Mouse (Mus musculus): Measurements from ENCODE around the gene Plac8. TPM values are rescaled to one million over a fixed set of nuclear protein-coding genes. Genes with fewer than 3 reads are reported as not detected.

Plac8 gene
- total and polyA plus RNA-seq, 3 experiments, result 4.9 to 10.6 TPM; not detected in 1

DNA sequence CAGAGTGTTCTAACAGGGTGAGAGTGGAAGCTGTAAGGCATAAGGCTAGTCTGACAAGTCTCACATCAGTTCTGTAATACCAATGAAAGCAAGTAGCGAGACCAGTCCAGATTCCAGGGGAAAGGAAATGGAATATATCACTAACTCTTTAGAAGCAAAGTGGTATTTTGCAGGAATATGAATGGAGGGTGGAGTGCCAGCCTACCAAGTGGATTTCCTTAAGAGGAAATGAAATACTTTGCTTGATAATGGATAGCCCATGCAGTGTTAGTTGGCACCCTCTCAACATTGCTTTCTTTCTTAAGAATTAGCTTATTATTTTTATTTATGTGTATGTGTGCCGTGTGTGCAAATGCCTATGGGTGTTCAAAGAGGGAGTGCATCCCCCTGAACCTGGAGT lies 51.8 kb downstream of the Plac8 start:
- H3K4me1 ChIP-seq (ENCODE audit: control insufficient read depth in 1 of 2, insufficient read depth in 2 of 2, low read length in 2 of 2), result peaks cover 6 to 15% of the 10 kb centered on the region in 2 experiments
- H3K79me2 ChIP-seq (ENCODE audit: control insufficient read depth, insufficient read depth, low read length, poor library complexity), result peaks cover 54% of the 10 kb centered on the region
- H3K36me3 ChIP-seq (ENCODE audit: control insufficient read depth in 1 of 2, insufficient read depth in 2 of 2, low read length in 2 of 2), result peaks cover 4 to 22% of the 10 kb centered on the region in 2 experiments
- H3K9me3 ChIP-seq (replicated peaks; ENCODE audit: insufficient read depth, low read length), result no peaks in the 10 kb centered on the region
- H3K27ac ChIP-seq (ENCODE audit: control insufficient read depth, low read depth, low read length), result no peak overlapping the region
- H3K9ac ChIP-seq (ENCODE audit: control insufficient read depth, low read depth, low read length, poor library complexity, severe bottlenecking), result peak overlapping the region; percentile 23
- DNase-seq (ENCODE audit: low read depth, low spot score), result peak; percentile 27
- no peak for TF ChIP-seq POLR2A (IDR thresholded peaks at IDR 0.05; ENCODE audit: control insufficient read depth in 1 of 2, insufficient read depth in 1 of 2, low read depth in 1 of 2, low read length in 2 of 2, poor library complexity in 1 of 2)
- no peak for TF ChIP-seq RAD21 (IDR thresholded peaks at IDR 0.05; ENCODE audit: low read depth, low read length)
- peak; percentile 86 for TF ChIP-seq MXI1 (IDR thresholded peaks at IDR 0.05; ENCODE audit: low read depth, low read length)
- TF ChIP-seq MYC (IDR thresholded peaks at IDR 0.05; ENCODE audit: low read depth, low read length), result peak; percentile 73; the same call in 1 of the 2 replicates
- no peak for TF ChIP-seq SMC3 (IDR thresholded peaks at IDR 0.05; ENCODE audit: low read depth, low read length)
- peak; percentile 59 for TF ChIP-seq MAX (IDR thresholded peaks at IDR 0.05; ENCODE audit: low read length)
- TF ChIP-seq SIN3A (IDR thresholded peaks at IDR 0.05; ENCODE audit: low read length), result peak; percentile 32; the same call in 1 of the 2 replicates
- no peak for TF ChIP-seq ZMIZ1 (IDR thresholded peaks at IDR 0.05; ENCODE audit: low read depth, low read length)
- H3K4me3 ChIP-seq (ENCODE audit: control insufficient read depth in 1 of 2, insufficient read depth in 1 of 2, low read depth in 2 of 2, low read length in 2 of 2), result peak overlapping the region in 1 of 2 experiments; percentile 82; a peak in 2 of 4 replicates
- H3K27me3 ChIP-seq (ENCODE audit: control insufficient read depth in 1 of 2, insufficient read depth in 2 of 2, low read length in 2 of 2), result no peaks in the 10 kb centered on the region

DNA sequence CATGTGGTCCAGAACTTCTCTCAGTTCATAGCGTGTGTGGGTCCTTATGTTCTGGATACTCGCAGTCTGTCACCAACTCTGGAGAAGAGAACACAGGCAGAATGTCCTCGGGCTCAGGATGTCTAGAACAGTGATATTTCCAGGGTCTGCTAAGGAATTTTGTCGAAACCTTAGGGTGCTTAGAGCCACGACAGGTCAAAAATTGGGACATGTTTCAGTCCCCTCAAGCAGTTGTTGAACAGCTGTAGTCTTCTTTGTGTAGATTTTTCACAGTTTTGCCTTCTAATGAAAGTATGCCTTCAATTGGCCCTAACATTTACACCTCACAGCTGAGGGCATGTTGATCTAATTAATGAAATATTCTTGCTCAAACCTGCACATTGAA lies 53.0 kb downstream of the Plac8 start:
- no peaks in the 10 kb centered on the region for H3K9me3 ChIP-seq (replicated peaks; ENCODE audit: insufficient read depth, low read length)
- H3K36me3 ChIP-seq (ENCODE audit: control insufficient read depth in 1 of 2, insufficient read depth in 2 of 2, low read length in 2 of 2), result peaks cover 0 to 22% of the 10 kb centered on the region in 2 experiments; a peak in 3 of 4 replicates
- H3K27ac ChIP-seq (ENCODE audit: control insufficient read depth, low read depth, low read length), result peak overlapping the region; percentile 79
- H3K9ac ChIP-seq (ENCODE audit: control insufficient read depth, low read depth, low read length, poor library complexity, severe bottlenecking), result peak overlapping the region; percentile 89
- H3K4me3 ChIP-seq (ENCODE audit: control insufficient read depth in 1 of 2, insufficient read depth in 1 of 2, low read depth in 2 of 2, low read length in 2 of 2), result peak overlapping the region; percentile 81 to 82
- peaks cover 6 to 15% of the 10 kb centered on the region in 2 experiments for H3K4me1 ChIP-seq (ENCODE audit: control insufficient read depth in 1 of 2, insufficient read depth in 2 of 2, low read length in 2 of 2)
- TF ChIP-seq HCFC1 (IDR thresholded peaks at IDR 0.05; ENCODE audit: low read depth, low read length) (no peak), SMC3 (IDR thresholded peaks at IDR 0.05; ENCODE audit: low read depth, low read length) (no peak), MAX (IDR thresholded peaks at IDR 0.05; ENCODE audit: low read length) (no peak), POLR2AphosphoS2 (IDR thresholded peaks at IDR 0.05; ENCODE audit: low read length) (no peak), SIN3A (IDR thresholded peaks at IDR 0.05; ENCODE audit: low read length) (no peak), ETS1 (IDR thresholded peaks at IDR 0.05; ENCODE audit: low read depth, low read length) (no peak), RCOR1 (IDR thresholded peaks at IDR 0.05; ENCODE audit: low read depth, low read length) (no peak), USF2 (IDR thresholded peaks at IDR 0.05; ENCODE audit: borderline replicate concordance in 1 of 2, insufficient read depth in 1 of 2, low read depth in 1 of 2, low read length in 2 of 2) (no peak), CHD1 (IDR thresholded peaks at IDR 0.05; ENCODE audit: low read depth, low read length) (no peak), ZNF384 (IDR thresholded peaks at IDR 0.05; ENCODE audit: low read depth, low read length) (no peak), UBTF (IDR thresholded peaks at IDR 0.05; ENCODE audit: borderline replicate concordance, insufficient read depth, low read depth, low read length) (no peak; the same call in 1 of the 2 replicates), POLR2AphosphoS5 (IDR thresholded peaks at IDR 0.05; ENCODE audit: borderline replicate concordance, low read depth, low read length) (no peak), MYC (IDR thresholded peaks at IDR 0.05; ENCODE audit: low read depth, low read length) (no peak), TBP (IDR thresholded peaks at IDR 0.05; ENCODE audit: low read depth, low read length) (no peak), ELF1 (IDR thresholded peaks at IDR 0.05; ENCODE audit: low read depth, low read length) (no peak), MXI1 (IDR thresholded peaks at IDR 0.05; ENCODE audit: low read depth, low read length) (no peak), TCF12 (IDR thresholded peaks at IDR 0.05; ENCODE audit: low read depth, low read length) (no peak), RAD21 (IDR thresholded peaks at IDR 0.05; ENCODE audit: low read depth, low read length) (no peak)
- H3K79me2 ChIP-seq (ENCODE audit: control insufficient read depth, insufficient read depth, low read length, poor library complexity), result peaks cover 44% of the 10 kb centered on the region
- H3K27me3 ChIP-seq (ENCODE audit: control insufficient read depth in 1 of 2, insufficient read depth in 2 of 2, low read length in 2 of 2), result peaks cover 0 to 2% of the 10 kb centered on the region in 2 experiments; a peak in 1 of 4 replicates
- DNase-seq (ENCODE audit: low read depth, low spot score), result no peak
